Mouse (Mus musculus): ENCODE data around the gene Cd80.

Cd80 gene

DNA sequence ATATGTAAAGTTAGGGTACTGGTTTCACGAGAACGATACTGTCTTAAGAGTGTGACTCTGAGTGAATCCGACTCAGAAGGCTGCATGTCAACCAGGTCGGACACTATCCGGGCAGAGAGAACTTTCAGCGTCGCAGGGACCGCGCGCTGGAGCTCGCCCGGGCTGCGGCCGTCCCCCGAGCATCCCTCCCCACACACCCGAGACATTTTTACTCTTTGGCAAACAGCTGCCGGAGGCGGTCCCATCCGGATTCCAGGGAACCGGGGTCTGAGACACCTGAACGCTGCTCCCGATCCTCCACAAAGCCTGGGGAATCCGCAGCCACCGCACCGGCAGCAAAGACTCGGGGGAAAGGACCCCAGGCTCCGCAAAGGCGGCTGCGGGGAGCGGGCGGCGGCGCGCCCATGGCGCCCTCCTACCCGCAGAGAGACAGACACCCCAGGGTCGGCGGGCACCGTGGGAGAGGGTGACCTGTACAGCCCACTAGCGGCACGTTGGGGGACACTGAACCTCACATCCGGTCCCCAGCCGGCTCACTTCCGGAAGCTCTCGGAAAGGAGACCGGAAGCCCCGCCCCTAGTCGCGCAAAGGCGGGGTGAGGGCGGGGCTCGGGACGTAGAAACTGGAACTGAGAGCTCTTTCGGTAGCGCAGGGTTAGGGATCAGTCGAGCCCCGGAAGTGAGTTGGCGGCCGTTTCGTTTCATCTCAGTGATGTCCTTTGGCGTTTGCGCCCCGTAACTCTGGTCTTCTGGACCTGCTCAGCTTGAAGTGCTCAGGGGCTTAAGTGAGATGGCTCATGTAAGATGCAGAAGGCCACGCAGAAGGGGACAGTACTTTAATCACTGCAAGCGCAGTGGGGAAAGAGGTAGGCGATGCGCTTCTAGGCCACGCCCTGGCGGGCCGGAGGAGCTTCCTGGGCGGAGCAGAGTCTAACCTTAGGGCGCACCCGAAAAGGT, 67.0 kb downstream of the Cd80 start, which contains the start of gene Timmdc1:
TSS of gene Timmdc1 (minus strand) at position 535 of the 956 bp plus-strand sequence.
- peak; percentile 96 to 98 for DNase-seq (ENCODE audit: low spot score in 2 of 2)

DNA sequence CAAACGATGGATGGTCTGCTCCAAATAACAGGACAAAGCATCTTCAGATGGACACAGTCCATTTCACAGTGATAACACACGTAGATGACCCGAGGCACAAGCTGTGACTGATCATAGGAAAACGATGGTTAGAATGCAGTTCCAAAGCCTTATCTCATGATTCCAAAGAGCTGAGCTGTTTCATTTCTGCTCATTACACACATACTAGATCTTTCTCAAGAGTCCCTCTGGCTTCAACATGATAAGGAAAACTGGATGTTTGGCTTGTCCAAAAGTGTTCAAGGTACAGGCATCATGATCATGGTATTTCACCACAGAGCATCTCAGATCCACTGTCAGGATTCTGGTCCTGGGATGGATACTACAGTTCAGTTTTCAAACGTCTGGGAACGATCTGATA, 70.9 kb downstream of the Cd80 start:
- DNase-seq (ENCODE audit: low spot score in 2 of 2) = no peak

DNA sequence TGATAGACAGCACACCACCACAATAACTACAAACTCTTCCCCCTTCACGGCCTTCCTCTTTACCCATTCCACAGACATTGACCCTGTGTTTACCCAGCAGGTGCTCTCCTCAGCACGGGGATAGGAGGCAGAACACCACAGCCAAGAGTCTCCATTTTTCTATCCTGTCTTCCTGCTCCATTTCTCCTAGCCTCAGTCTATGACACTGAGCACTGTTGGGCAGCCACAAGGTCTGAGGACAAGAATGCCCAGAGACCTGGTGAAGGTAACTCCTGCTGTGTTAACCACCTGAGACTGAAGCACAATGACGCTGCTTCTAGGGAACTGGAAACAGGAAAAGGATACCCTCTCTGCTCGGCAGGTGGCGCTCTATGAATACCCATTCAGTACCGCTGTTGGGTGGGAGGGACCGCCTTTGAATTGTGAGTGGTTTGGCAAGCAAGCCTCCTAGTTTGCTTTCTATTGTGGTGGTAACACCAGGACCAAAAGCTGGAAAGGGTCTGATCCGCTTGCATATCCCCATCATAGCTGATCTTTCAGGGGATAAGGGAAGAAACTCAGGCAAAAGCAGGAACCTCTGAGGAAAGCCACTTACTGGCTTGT, 81.3 kb downstream of the Cd80 start:
- DNase-seq (ENCODE audit: low spot score in 2 of 2) = peak; percentile 53 to 61

DNA sequence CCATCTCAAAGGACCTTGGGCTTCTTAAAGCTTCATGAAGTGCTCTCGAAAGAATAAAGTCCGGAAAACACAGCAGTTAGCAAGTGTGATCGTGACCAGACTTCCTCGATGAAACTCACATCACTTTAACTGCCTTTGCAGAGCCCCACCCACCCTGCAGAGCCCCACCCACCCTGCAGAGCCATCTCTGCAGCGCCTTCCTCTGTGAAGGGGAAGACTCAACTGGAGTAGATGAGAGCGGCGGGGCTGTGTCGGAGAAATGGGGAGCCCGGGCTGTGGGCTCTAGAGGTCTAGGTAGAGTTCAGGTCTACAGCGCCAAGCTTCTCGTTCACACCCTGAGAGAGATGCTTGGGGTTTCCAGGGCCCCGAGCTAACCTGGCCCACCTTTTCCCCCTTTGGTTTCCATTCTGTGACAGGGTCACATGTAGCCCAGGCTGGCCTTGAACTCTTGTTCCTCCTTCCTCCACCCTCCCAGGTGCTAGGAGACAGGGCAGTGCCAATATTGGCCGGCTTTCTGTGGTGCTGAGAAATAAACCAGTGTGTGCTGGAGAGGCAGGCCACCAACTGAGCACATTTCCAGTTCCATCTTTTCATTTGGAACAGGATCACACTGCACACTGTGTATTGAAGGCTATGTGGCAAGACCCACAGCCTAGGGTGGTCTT, 83.5 kb downstream of the Cd80 start:
- DNase-seq (ENCODE audit: low spot score in 2 of 2) = no peak

Measured in spleen, postnatal 36 days (tissue).